Mouse (Mus musculus) limb, embryonic 15.5 days (tissue): ENCODE measurements around the gene Otogl. TPM values are rescaled to one million over a fixed set of nuclear protein-coding genes. Genes with fewer than 3 reads are reported as not detected.

Experiments
- ATAC-seq: fragments of 200-750 bp; cut with Nextera tagmentation; 2 replicates; pipeline ENCODE4 v1.8.0; 2017; ENCODE audit warnings: low read depth, moderate TSS enrichment; ENCODE audit not compliant: insufficient number of reproducible peaks, low FRiP score, low TSS enrichment
- H3K27ac ChIP-seq: fragments of 300-500 bp; sonication (generic); 2 replicates; pipeline ENCODE4 v1.5.1; 2015; ENCODE audit warnings: moderate library complexity, mild to moderate bottlenecking, inconsistent platforms
- H3K27me3 ChIP-seq: fragments of 300-500 bp; sonication (generic); 2 replicates; pipeline ENCODE4 v1.6.1; 2015; ENCODE audit warnings: inconsistent platforms
- H3K36me3 ChIP-seq: fragments of 300-500 bp; sonication (generic); 2 replicates; pipeline ENCODE4 v1.6.1; 2015; ENCODE audit warnings: inconsistent platforms
- H3K4me1 ChIP-seq: fragments of 300-500 bp; sonication (generic); 2 replicates; pipeline ENCODE4 v1.6.1; 2015; ENCODE audit warnings: inconsistent platforms
- H3K4me2 ChIP-seq: fragments of 300-500 bp; sonication (generic); 2 replicates; pipeline ENCODE4 v1.6.1; 2015; ENCODE audit warnings: mild to moderate bottlenecking, inconsistent platforms
- H3K4me3 ChIP-seq: fragments of 300-500 bp; sonication (generic); 2 replicates; pipeline ENCODE4 v1.5.1; 2015; ENCODE audit warnings: mild to moderate bottlenecking, inconsistent platforms
- H3K9ac ChIP-seq: fragments of 300-500 bp; sonication (generic); 2 replicates; pipeline ENCODE4 v1.6.1; 2015; ENCODE audit warnings: inconsistent platforms
- H3K9me3 ChIP-seq: fragments of 300-500 bp; sonication (generic); 2 replicates; pipeline ENCODE4 v1.6.1; 2016; ENCODE audit warnings: inconsistent platforms
- WGBS: fragments of 180-500 bp; shearing (Covaris S2); methylation state at CpG from one replicate; pipeline ENCODE4 v1.1.7; 2015; 5-methylcytosine and 5-hydroxymethylcytosine counted together
- polyA plus RNA-seq: library from polyadenylated mRNA; unstranded; fragments of >200 nt; fragmentation: Nextera tagmentation; extraction: Ambion mirVana; gene quantifications from 2 replicates; pipeline ENCODE4 v1.2.1, GENCODE M21; 2015

The Otogl gene
- 0.20 and 0.77 TPM in 2 replicates for polyA plus RNA-seq

DNA sequence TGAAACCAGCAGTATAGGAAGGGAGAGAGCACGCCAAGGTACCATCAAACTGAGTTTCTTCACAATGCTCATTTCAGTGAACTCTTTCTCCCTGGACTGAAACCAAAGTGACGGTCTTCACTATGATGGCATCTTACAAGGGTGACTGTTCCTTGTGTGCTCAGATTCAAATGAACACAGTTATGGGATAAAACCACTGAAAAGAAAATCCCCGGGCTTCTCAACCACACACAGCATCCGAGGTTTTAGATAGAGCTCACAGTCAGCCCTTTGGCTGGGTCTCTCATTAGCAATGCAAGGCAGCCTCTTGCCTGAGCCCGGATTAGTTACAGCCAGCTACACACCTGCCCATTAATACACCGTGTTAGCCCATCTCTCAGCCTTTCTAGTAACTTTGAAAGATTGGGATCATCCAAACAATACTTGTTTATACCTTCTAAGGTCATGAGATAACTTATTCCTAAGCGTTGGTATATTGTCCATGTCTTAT lies at the start of gene Otogl:
Gene Otogl, minus strand, starts transcription at position 51 of the 490 bp plus-strand sequence.
- WGBS = 58% methylated on average over 7 of the region's 7 CpGs
- Histone ChIP-seq H3K9ac (no peak within 1 kb of the TSS), H3K27me3 (no peaks in the 10 kb centered on the region), H3K4me3 (no peak within 1 kb of the TSS), H3K4me1 (no peaks in the 10 kb centered on the region), H3K9me3 (no peaks in the 10 kb centered on the region), H3K4me2 (no peak within 1 kb of the TSS), H3K27ac (no peak within 1 kb of the TSS), H3K36me3 (no peaks in the 10 kb centered on the region)
- ATAC-seq = no peak

- 85% methylated on average over 5 of the region's 5 CpGs for WGBS
Observed at GRCm38 (mm10) chr10:107956588-107956987, 44.7 kb upstream of the Otogl start.

DNA sequence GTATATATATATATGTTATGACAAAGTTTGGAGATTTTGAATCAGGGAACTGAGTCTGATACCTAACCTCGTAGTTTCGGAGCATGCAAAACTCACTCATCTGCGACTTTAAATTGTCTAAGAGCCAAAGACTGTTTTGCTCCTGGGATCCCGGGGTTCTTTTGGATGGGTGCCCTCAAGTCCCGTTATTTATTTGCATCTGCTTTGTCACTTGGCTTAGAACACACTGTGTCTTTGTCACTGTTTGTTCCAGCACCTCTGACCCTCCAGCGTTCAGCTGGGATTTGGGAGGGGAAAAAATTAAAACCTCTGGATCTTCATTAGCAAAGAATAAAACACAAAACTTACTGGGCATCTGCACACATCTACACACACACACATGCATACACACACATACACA lies 42.5 kb upstream of the Otogl start:
- no peak overlapping the region for H3K9ac ChIP-seq
- H3K36me3 ChIP-seq = no peaks in the 10 kb centered on the region
- no peaks in the 10 kb centered on the region for H3K4me1 ChIP-seq
- H3K27ac ChIP-seq = no peak overlapping the region
- no peak for ATAC-seq
- H3K9me3 ChIP-seq = no peaks in the 10 kb centered on the region
- H3K4me2 ChIP-seq = no peak overlapping the region
- 71% methylated on average over 6 of the region's 6 CpGs for WGBS
- no peak overlapping the region for H3K4me3 ChIP-seq
- H3K27me3 ChIP-seq = no peaks in the 10 kb centered on the region

More at GRCm38 (mm10) chr10:107956588-107956987, 44.7 kb upstream of the Otogl start:
- Histone ChIP-seq H3K27me3 (no peaks in the 10 kb centered on the region), H3K4me1 (no peaks in the 10 kb centered on the region), H3K4me3 (no peak overlapping the region), H3K9me3 (no peaks in the 10 kb centered on the region), H3K36me3 (no peaks in the 10 kb centered on the region), H3K27ac (no peak overlapping the region), H3K9ac (no peak overlapping the region), H3K4me2 (no peak overlapping the region)
- no peak for ATAC-seq

DNA sequence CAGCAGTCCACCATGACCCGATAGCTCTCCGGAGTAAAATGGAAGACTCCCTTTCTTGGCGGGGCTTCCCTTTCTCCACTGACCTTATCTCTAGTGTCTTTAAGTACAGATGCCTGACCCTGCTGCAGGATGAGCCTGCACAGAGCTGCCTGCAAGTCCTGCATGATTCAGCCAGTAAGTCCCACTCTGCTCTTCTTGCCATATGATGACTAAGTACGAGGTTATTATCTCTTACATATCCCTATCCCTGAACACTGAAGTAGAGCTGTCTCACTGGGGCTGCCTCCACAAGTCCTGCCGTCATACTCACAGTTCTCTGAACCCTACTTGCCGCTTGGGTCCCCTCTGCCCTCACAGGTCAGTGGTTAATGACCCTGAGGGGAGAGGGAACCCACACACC lies 39.7 kb upstream of the Otogl start:
- 92% methylated on average over 6 of the region's 6 CpGs for WGBS

DNA sequence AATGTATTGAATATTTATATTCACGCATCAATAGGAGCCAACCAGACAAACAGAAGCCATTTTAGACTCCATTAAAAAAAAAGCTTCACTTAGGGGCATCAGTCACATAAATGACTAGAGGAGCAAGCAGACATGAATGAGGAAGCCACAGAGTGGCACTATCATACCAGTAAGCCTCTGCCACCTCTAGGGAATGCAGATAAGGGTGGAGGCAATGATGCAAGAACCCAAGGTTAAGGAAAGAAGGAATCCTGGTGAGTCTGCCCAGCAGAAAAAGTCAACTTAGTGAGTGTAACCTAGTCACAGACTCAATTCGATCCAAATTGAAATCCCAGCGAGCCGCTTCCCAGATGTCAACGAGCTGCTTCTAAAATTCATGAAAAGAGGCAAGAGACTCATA lies 38.0 kb upstream of the Otogl start:
- 90% methylated on average over 5 of the region's 5 CpGs for WGBS
- Histone ChIP-seq H3K9ac (no peak overlapping the region), H3K9me3 (no peaks in the 10 kb centered on the region), H3K4me3 (no peak overlapping the region), H3K27ac (no peak overlapping the region), H3K4me1 (no peaks in the 10 kb centered on the region), H3K36me3 (no peaks in the 10 kb centered on the region), H3K27me3 (no peaks in the 10 kb centered on the region), H3K4me2 (no peak overlapping the region)
- ATAC-seq = no peak

More for the DNA sequence above, 39.7 kb upstream of the Otogl start:
- Histone ChIP-seq H3K9ac (no peak overlapping the region), H3K36me3 (no peaks in the 10 kb centered on the region), H3K4me3 (no peak overlapping the region), H3K4me2 (no peak overlapping the region), H3K9me3 (no peaks in the 10 kb centered on the region), H3K4me1 (no peaks in the 10 kb centered on the region), H3K27ac (no peak overlapping the region), H3K27me3 (no peaks in the 10 kb centered on the region)
- no peak for ATAC-seq

- H3K27me3 ChIP-seq = no peaks in the 10 kb centered on the region
- H3K9ac ChIP-seq = no peak overlapping the region
- H3K9me3 ChIP-seq = no peaks in the 10 kb centered on the region
- H3K27ac ChIP-seq = no peak overlapping the region
- no peaks in the 10 kb centered on the region for H3K4me1 ChIP-seq
- 85% methylated on average over 8 of the region's 8 CpGs for WGBS
- H3K36me3 ChIP-seq = no peaks in the 10 kb centered on the region
- no peak overlapping the region for H3K4me2 ChIP-seq
- no peak for ATAC-seq
- H3K4me3 ChIP-seq = no peak overlapping the region
Observed at GRCm38 (mm10) chr10:107948647-107949046, 36.7 kb upstream of the Otogl start.

GRCm38 (mm10) chr10:107948038-107948437 lies 36.1 kb upstream of the Otogl start:
- 52% methylated on average over 1 of the region's 1 CpGs for WGBS
- Histone ChIP-seq H3K27ac (no peak overlapping the region), H3K36me3 (no peaks in the 10 kb centered on the region), H3K27me3 (no peaks in the 10 kb centered on the region), H3K4me3 (no peak overlapping the region), H3K4me2 (no peak overlapping the region), H3K9ac (no peak overlapping the region), H3K9me3 (no peaks in the 10 kb centered on the region), H3K4me1 (no peaks in the 10 kb centered on the region)
- ATAC-seq = no peak

- Histone ChIP-seq H3K9ac (no peak overlapping the region), H3K4me1 (no peaks in the 10 kb centered on the region), H3K4me3 (no peak overlapping the region), H3K27me3 (no peaks in the 10 kb centered on the region), H3K27ac (no peak overlapping the region), H3K9me3 (no peaks in the 10 kb centered on the region), H3K36me3 (no peaks in the 10 kb centered on the region), H3K4me2 (no peak overlapping the region)
- no peak for ATAC-seq
- 16% methylated on average over 5 of the region's 5 CpGs for WGBS
Observed at GRCm38 (mm10) chr10:107946348-107946747, 34.4 kb upstream of the Otogl start.

- WGBS = 67% methylated on average over 3 of the region's 3 CpGs
- Histone ChIP-seq H3K4me3 (no peak overlapping the region), H3K27ac (no peak overlapping the region), H3K9me3 (no peaks in the 10 kb centered on the region), H3K4me2 (no peak overlapping the region), H3K36me3 (no peaks in the 10 kb centered on the region), H3K4me1 (no peaks in the 10 kb centered on the region), H3K27me3 (no peaks in the 10 kb centered on the region), H3K9ac (no peak overlapping the region)
- no peak for ATAC-seq
Observed at GRCm38 (mm10) chr10:107943859-107944258, 31.9 kb upstream of the Otogl start.

- no peaks in the 10 kb centered on the region for H3K36me3 ChIP-seq
- 85% methylated on average over 4 of the region's 4 CpGs for WGBS
- no peaks in the 10 kb centered on the region for H3K27me3 ChIP-seq
- no peak for ATAC-seq
- no peak overlapping the region for H3K9ac ChIP-seq
- no peak overlapping the region for H3K27ac ChIP-seq
- no peaks in the 10 kb centered on the region for H3K9me3 ChIP-seq
- H3K4me3 ChIP-seq = no peak overlapping the region
- no peaks in the 10 kb centered on the region for H3K4me1 ChIP-seq
- H3K4me2 ChIP-seq = no peak overlapping the region
Observed at GRCm38 (mm10) chr10:107941188-107941900, 29.4 kb upstream of the Otogl start.

GRCm38 (mm10) chr10:107940302-107940701 lies 28.4 kb upstream of the Otogl start:
- H3K27ac ChIP-seq = no peak overlapping the region
- 82% methylated on average over 6 of the region's 6 CpGs for WGBS
- no peaks in the 10 kb centered on the region for H3K36me3 ChIP-seq
- H3K4me1 ChIP-seq = no peaks in the 10 kb centered on the region
- ATAC-seq = no peak
- H3K4me2 ChIP-seq = no peak overlapping the region
- H3K4me3 ChIP-seq = no peak overlapping the region
- H3K27me3 ChIP-seq = no peaks in the 10 kb centered on the region
- H3K9ac ChIP-seq = no peak overlapping the region
- H3K9me3 ChIP-seq = no peaks in the 10 kb centered on the region

- Histone ChIP-seq H3K36me3 (no peaks in the 10 kb centered on the region), H3K4me2 (no peak overlapping the region), H3K4me3 (no peak overlapping the region), H3K4me1 (no peaks in the 10 kb centered on the region), H3K9ac (no peak overlapping the region), H3K27me3 (no peaks in the 10 kb centered on the region), H3K9me3 (no peaks in the 10 kb centered on the region), H3K27ac (no peak overlapping the region)
- 88% methylated on average over 6 of the region's 6 CpGs for WGBS
- no peak for ATAC-seq
Observed at GRCm38 (mm10) chr10:107939821-107940220, 27.9 kb upstream of the Otogl start.
